Mouse (Mus musculus) heart, adult 2 months (tissue): ENCODE measurements around the gene Mylk3.

Experiments used
- CTCF ChIP-seq: fragments of 200-600 bp; IDR thresholded peaks from 2 replicates; pipeline ENCODE4 v1.8.1; 2022; ENCODE audit warnings: antibody characterized with exemption, mild to moderate bottlenecking, moderate library complexity
- POLR2A ChIP-seq: fragments of 200-500 bp; IDR thresholded peaks from 2 replicates; pipeline ENCODE4 v1.6.1; 2011; ENCODE audit warnings: mild to moderate bottlenecking, low read depth, low read length, control low read depth; ENCODE audit not compliant: insufficient read depth

DNA sequence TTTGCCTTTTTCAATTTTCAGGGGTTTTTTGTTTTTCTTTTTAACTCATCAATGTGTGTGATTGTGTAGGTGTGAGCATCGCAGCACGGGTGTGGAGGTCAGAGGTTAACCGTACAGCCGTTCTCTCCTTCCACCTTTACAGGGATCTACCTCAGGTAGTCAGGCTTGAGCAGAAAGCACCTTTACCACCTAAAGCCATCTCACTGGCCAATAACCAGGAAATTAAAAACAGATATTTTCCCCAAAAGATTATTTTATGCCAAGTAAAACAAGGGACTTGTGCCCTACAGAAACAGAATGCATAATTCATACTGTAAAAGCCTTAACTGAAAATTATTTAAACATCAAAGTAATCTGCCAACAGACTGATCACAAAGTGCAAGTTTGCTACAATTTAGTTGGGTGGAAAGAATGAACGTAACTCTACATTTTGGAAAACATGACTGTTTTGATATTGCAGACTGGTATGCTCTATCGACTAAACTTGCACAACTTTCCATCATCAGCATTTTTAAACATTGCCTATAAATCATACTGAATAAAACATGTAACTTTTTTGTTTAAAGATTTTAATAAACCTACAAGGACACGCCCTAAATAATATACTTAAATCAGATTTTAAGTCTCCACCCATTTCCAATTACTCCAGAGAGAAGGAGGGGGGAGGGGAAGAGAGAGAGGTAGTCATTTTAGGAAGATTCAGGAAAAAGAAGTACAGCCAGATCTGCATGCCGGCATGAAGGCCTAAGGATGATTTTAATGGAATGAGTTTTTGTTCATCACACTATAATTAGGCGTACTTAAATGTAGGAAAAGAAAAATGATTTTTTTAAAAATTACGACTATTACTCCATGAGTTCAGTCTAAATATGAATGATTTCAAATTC lies 45.4 kb upstream of the Mylk3 start:
- TF ChIP-seq CTCF (no peak), POLR2A (no peak)
